Mouse (Mus musculus): ENCODE data around the gene Tnp2. TPM values are rescaled to one million over a fixed set of nuclear protein-coding genes. Genes with fewer than 3 reads are reported as not detected.

Gene Tnp2
- polyA plus RNA-seq, 1 experiment from 2014 or later = not detected

DNA sequence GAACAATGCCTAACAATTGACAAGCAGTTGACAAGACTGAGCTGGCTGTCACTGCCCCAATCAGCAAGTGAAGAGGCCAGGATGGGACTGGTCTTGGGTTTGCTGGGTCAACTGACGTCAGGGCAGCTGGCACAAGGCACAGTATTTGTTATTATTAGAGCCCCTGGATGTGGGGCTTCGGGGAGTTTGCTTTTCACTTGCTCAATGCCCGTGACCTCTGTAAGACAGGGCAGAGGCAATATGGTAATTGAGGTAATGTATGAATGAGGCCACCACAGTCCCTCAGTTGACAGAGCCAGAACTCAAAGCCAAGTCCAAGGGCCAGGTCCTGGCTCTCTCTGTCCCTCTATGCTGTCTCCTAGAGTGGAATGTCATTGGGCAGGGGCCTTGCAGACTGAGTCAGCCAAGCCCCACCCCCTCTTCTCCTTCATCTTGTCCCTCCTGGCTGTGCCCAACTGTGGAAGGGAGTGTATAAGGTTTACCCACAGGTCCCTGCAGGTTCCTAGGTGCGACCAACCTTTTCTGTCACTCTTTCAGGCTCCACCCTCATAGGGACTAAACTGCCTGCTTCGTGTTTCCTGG lies 10.8 kb downstream of the Tnp2 start:
- Histone ChIP-seq H3K4me3 (replicated peaks; ENCODE audit: low read length) (no peak overlapping the region), H3K27me3 (replicated peaks; ENCODE audit: control insufficient read depth, insufficient read depth, low read length) (no peaks in the 10 kb centered on the region), H3K4me1 (replicated peaks; ENCODE audit: control insufficient read depth, insufficient read depth, low read length) (no peaks in the 10 kb centered on the region), H3K27ac (ENCODE audit: low read length) (no peak overlapping the region), H3K36me3 (ENCODE audit: control insufficient read depth, insufficient read depth) (no peaks in the 10 kb centered on the region), H3K4me2 (ENCODE audit: low read length) (no peak overlapping the region), H3K9me3 (ENCODE audit: control insufficient read depth, low read length) (no peaks in the 10 kb centered on the region), H3K9ac (replicated peaks; ENCODE audit: low read depth, low read length) (no peak overlapping the region)
- no peak for ATAC-seq
- 80% methylated on average over 5 of the region's 5 CpGs for WGBS

DNA sequence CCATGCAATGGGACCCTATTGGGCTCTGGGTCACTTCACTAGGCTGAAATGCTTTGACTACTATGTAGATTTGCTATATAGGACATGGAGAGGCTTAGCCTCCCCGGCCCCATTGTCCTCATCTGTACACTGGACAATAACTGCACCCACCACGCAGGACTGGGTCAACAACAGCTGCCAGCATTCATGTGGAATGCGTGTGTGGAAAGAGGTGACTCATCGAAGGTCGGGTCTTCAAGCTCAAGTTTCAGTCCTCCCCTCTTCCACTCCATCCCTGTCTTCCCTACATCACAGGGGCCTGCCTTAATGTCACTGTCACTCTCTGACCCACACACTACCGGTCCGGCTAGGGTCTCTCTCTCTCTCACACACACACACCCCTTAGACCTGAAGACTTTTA lies 12.1 kb downstream of the Tnp2 start:
- no peaks in the 10 kb centered on the region for H3K36me3 ChIP-seq (ENCODE audit: control insufficient read depth, insufficient read depth)
- H3K27me3 ChIP-seq (replicated peaks; ENCODE audit: control insufficient read depth, insufficient read depth, low read length) = no peaks in the 10 kb centered on the region
- no peak overlapping the region for H3K9ac ChIP-seq (replicated peaks; ENCODE audit: low read depth, low read length)
- H3K9me3 ChIP-seq (ENCODE audit: control insufficient read depth, low read length) = no peaks in the 10 kb centered on the region
- no peak overlapping the region for H3K4me3 ChIP-seq (replicated peaks; ENCODE audit: low read length)
- H3K27ac ChIP-seq (ENCODE audit: low read length) = no peak overlapping the region
- H3K4me1 ChIP-seq (replicated peaks; ENCODE audit: control insufficient read depth, insufficient read depth, low read length) = no peaks in the 10 kb centered on the region
- ATAC-seq = no peak
- WGBS = 70% methylated on average over 7 of the region's 7 CpGs
- no peak overlapping the region for H3K4me2 ChIP-seq (ENCODE audit: low read length)

DNA sequence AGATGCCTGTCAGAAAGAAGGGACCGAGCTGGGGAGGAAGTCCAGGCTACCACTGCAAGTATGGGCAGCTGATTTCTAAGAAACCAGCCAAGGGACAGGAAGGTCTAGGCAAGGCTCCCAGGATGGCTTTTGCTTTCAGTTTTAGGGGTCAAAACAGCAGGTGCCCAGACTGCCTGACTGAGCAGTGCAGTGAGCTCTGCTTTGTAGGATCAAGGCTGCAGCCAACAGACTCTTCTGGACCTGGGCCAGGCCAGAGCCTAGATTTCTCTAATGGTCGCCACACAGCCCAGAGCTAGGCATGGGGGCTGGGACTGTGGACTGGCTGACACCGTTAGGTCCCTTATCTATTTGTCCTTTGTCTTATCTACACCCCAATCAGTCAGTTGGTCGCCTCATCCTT lies 13.7 kb downstream of the Tnp2 start:
- H3K9me3 ChIP-seq (ENCODE audit: control insufficient read depth, low read length) = no peaks in the 10 kb centered on the region
- 68% methylated on average over 4 of the region's 4 CpGs for WGBS
- H3K27ac ChIP-seq (ENCODE audit: low read length) = no peak overlapping the region
- no peaks in the 10 kb centered on the region for H3K27me3 ChIP-seq (replicated peaks; ENCODE audit: control insufficient read depth, insufficient read depth, low read length)
- H3K4me3 ChIP-seq (replicated peaks; ENCODE audit: low read length) = no peak overlapping the region
- no peaks in the 10 kb centered on the region for H3K36me3 ChIP-seq (ENCODE audit: control insufficient read depth, insufficient read depth)
- no peak for ATAC-seq
- H3K9ac ChIP-seq (replicated peaks; ENCODE audit: low read depth, low read length) = no peak overlapping the region
- H3K4me1 ChIP-seq (replicated peaks; ENCODE audit: control insufficient read depth, insufficient read depth, low read length) = no peaks in the 10 kb centered on the region
- H3K4me2 ChIP-seq (ENCODE audit: low read length) = no peak overlapping the region

DNA sequence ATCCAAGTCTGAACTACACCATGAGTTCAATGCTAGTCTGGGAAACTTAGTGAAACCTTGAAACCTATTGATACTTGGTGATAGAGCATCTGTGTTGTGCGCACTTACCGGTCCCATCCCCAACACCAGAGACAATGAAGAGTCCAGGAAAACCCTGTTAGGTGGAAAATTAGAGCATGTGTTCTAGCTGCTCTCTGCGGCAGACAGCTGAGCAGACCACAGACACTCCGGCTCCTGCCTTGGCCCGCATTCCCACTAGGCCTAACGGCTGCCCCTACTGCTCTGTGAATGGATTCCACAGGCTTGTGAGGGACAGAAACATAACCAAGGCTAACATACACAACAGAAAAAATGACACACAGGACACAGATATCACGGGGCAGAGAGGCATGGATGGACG lies 14.9 kb downstream of the Tnp2 start:
- Histone ChIP-seq H3K36me3 (ENCODE audit: control insufficient read depth, insufficient read depth) (no peaks in the 10 kb centered on the region), H3K4me2 (ENCODE audit: low read length) (no peak overlapping the region), H3K4me3 (replicated peaks; ENCODE audit: low read length) (no peak overlapping the region), H3K27me3 (replicated peaks; ENCODE audit: control insufficient read depth, insufficient read depth, low read length) (no peaks in the 10 kb centered on the region), H3K4me1 (replicated peaks; ENCODE audit: control insufficient read depth, insufficient read depth, low read length) (no peaks in the 10 kb centered on the region), H3K27ac (ENCODE audit: low read length) (no peak overlapping the region), H3K9me3 (ENCODE audit: control insufficient read depth, low read length) (no peaks in the 10 kb centered on the region), H3K9ac (replicated peaks; ENCODE audit: low read depth, low read length) (no peak overlapping the region)
- ATAC-seq = no peak
- 91% methylated on average over 8 of the region's 8 CpGs for WGBS

DNA sequence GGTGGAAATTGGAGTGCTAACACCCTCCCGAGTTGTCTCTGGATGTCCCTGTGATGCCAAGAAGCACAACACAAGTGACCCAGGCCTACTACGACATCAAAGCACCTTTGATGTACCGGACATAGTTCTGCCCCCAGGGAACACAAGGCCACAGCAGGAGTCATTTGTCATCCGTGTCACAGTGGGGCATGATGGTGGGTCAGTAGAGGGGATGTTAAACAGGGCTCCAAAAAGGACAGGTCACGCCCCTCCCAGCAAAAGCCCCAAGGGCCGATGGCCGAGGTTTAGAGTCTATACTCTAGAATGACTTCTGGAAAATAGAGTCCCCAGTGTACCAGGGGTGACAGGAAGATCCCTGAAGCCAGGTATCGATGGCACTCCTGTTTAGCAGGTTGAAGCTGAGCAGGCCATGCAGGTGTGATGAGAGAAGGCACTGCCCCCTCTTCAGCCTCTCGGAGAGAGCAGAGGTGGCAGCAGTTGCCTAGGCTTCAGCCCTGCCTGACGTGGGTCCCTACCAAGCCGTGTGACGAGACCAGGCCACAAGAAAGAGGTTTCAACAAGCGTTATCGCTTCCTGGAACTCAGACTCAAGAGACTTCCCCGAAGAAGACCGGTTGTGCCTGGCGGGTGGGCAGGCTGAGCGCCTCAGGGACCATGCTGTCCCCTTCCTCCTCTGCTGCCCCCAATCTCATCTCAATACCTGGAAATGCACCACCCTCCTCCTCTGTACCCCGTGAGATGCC lies 16.5 kb downstream of the Tnp2 start:
- H3K9ac ChIP-seq (replicated peaks; ENCODE audit: low read depth, low read length) = no peak overlapping the region
- no peak overlapping the region for H3K4me3 ChIP-seq (replicated peaks; ENCODE audit: low read length)
- H3K27ac ChIP-seq (ENCODE audit: low read length) = no peak overlapping the region
- ATAC-seq = no peak
- WGBS = 75% methylated on average over 19 of the region's 19 CpGs
- no peaks in the 10 kb centered on the region for H3K4me1 ChIP-seq (replicated peaks; ENCODE audit: control insufficient read depth, insufficient read depth, low read length)
- H3K9me3 ChIP-seq (ENCODE audit: control insufficient read depth, low read length) = no peaks in the 10 kb centered on the region
- no peak overlapping the region for H3K4me2 ChIP-seq (ENCODE audit: low read length)
- no peaks in the 10 kb centered on the region for H3K36me3 ChIP-seq (ENCODE audit: control insufficient read depth, insufficient read depth)
- no peaks in the 10 kb centered on the region for H3K27me3 ChIP-seq (replicated peaks; ENCODE audit: control insufficient read depth, insufficient read depth, low read length)

DNA sequence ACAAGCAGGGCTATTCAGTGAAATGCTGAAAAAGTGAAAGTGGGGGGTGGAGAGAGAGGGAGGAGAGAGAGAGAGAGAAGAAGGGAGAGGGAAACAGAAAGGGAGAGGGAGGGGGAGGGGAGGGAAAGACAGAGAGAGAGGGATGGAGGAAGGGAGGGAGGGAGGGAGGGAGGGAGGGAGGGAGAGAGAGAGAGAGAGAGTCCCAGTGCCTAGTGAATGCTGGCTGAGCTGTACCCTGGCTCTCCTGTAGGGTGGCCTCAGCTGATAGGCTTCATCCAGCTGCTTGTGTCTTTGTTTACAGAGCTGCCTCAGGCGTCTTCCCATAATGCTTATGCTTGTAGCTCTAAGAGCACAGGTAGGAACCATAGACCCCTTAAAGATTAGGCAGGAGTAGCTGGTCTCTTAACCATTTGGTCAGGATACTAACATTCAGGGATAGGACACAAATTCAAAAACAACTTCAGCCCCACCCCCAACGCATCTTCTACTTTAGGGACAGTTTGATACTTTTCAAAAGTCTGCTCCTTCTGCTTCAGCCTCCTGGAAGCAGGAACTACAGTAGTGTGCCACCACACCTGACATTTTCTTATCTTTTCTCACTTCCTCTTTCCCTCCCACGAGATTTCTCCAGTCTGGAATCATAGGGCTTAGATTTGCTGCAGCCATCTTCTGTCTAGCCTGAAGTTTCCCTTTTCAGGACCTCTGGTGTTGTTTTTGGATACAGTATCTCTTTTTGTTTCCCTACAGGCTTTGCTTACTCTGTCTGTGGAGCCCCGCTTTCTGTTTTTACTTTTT lies 17.7 kb downstream of the Tnp2 start:
- Histone ChIP-seq H3K4me2 (ENCODE audit: low read length) (no peak overlapping the region), H3K36me3 (ENCODE audit: control insufficient read depth, insufficient read depth) (no peaks in the 10 kb centered on the region), H3K27me3 (replicated peaks; ENCODE audit: control insufficient read depth, insufficient read depth, low read length) (no peaks in the 10 kb centered on the region), H3K27ac (ENCODE audit: low read length) (no peak overlapping the region), H3K9me3 (ENCODE audit: control insufficient read depth, low read length) (no peaks in the 10 kb centered on the region), H3K9ac (replicated peaks; ENCODE audit: low read depth, low read length) (no peak overlapping the region), H3K4me1 (replicated peaks; ENCODE audit: control insufficient read depth, insufficient read depth, low read length) (no peaks in the 10 kb centered on the region), H3K4me3 (replicated peaks; ENCODE audit: low read length) (no peak overlapping the region)
- ATAC-seq = no peak
- 48% methylated on average over 4 of the region's 4 CpGs for WGBS

DNA sequence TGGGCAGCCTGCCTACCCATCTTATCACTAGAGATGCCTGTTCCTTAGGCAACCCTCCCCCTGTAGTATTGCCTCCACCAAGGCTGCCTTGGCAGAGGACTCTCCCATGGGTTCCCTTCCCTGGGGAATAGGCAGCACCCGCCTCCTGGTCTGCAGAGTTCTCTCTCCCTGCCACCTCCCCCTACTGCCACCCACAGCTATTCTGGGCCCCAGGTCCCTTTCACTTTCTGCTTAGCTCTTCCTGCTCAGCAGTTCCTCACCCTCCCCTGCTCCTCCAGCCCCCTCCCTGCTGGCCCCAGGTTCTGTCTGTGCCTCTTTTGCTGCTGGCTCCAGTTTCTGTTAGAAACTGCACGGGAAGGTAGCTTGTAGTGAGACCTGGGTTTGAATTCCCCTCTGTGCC lies 18.8 kb downstream of the Tnp2 start:
- WGBS = 46% methylated on average over 2 of the region's 2 CpGs
- Histone ChIP-seq H3K9me3 (ENCODE audit: control insufficient read depth, low read length) (no peaks in the 10 kb centered on the region), H3K27me3 (replicated peaks; ENCODE audit: control insufficient read depth, insufficient read depth, low read length) (no peaks in the 10 kb centered on the region), H3K4me2 (ENCODE audit: low read length) (no peak overlapping the region), H3K36me3 (ENCODE audit: control insufficient read depth, insufficient read depth) (no peaks in the 10 kb centered on the region), H3K4me1 (replicated peaks; ENCODE audit: control insufficient read depth, insufficient read depth, low read length) (no peaks in the 10 kb centered on the region), H3K27ac (ENCODE audit: low read length) (no peak overlapping the region), H3K9ac (replicated peaks; ENCODE audit: low read depth, low read length) (no peak overlapping the region), H3K4me3 (replicated peaks; ENCODE audit: low read length) (no peak overlapping the region)
- ATAC-seq = no peak

DNA sequence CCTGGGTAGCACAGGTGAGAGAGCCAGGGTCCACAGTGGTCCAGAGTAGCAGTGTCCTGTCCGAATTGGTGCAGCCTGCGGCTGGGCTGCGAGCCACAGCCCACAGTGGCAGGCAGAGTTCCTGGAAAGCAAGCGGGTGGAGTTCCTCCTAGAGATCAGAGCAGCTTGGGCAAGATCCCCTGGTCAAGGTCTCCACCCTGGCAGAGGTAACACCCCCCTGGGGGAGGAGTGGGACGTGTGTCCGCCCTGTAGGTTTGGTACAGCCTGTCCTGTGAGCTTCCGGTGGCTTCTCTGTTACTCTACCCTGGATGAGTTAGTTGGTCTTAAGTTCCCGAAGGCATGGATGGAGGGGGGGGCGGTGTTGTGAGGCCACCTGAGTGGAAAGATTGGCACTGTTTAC lies 19.6 kb downstream of the Tnp2 start:
- H3K9me3 ChIP-seq (ENCODE audit: control insufficient read depth, low read length) = no peaks in the 10 kb centered on the region
- H3K27me3 ChIP-seq (replicated peaks; ENCODE audit: control insufficient read depth, insufficient read depth, low read length) = no peaks in the 10 kb centered on the region
- no peaks in the 10 kb centered on the region for H3K4me1 ChIP-seq (replicated peaks; ENCODE audit: control insufficient read depth, insufficient read depth, low read length)
- no peaks in the 10 kb centered on the region for H3K36me3 ChIP-seq (ENCODE audit: control insufficient read depth, insufficient read depth)
- no peak for ATAC-seq
- H3K27ac ChIP-seq (ENCODE audit: low read length) = no peak overlapping the region
- H3K9ac ChIP-seq (replicated peaks; ENCODE audit: low read depth, low read length) = no peak overlapping the region
- WGBS = 69% methylated on average over 9 of the region's 9 CpGs
- H3K4me3 ChIP-seq (replicated peaks; ENCODE audit: low read length) = no peak overlapping the region
- no peak overlapping the region for H3K4me2 ChIP-seq (ENCODE audit: low read length)

DNA sequence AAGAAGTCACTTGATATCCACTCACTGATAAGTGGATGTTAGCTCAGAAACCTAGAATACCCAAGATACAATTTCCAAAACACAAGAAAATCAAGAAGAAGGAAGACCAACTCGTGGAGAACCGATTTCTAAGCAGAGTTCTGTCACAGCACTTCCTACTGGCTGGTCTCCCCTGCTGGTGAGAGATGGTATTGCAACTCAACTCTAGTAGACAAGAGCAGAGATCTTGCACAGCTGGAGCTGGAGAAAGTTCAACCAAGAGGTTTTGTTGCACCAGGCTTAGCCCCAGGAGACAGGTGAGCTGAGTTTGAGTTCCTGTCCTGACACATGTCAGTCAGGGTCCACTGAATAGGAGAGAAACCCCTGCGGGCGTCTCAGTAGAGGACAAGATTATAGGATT lies 21.3 kb downstream of the Tnp2 start:
- H3K4me3 ChIP-seq (replicated peaks; ENCODE audit: low read length) = no peak overlapping the region
- H3K4me2 ChIP-seq (ENCODE audit: low read length) = no peak overlapping the region
- no peaks in the 10 kb centered on the region for H3K4me1 ChIP-seq (replicated peaks; ENCODE audit: control insufficient read depth, insufficient read depth, low read length)
- no peaks in the 10 kb centered on the region for H3K27me3 ChIP-seq (replicated peaks; ENCODE audit: control insufficient read depth, insufficient read depth, low read length)
- H3K9me3 ChIP-seq (ENCODE audit: control insufficient read depth, low read length) = no peaks in the 10 kb centered on the region
- H3K36me3 ChIP-seq (ENCODE audit: control insufficient read depth, insufficient read depth) = no peaks in the 10 kb centered on the region
- H3K27ac ChIP-seq (ENCODE audit: low read length) = no peak overlapping the region
- H3K9ac ChIP-seq (replicated peaks; ENCODE audit: low read depth, low read length) = no peak overlapping the region
- ATAC-seq = no peak
- WGBS = 40% methylated on average over 4 of the region's 4 CpGs

Data from forebrain, embryonic 16.5 days (tissue).